Mouse (Mus musculus): Measurements from ENCODE around the gene Hgfac. TPM values are rescaled to one million over a fixed set of nuclear protein-coding genes. Genes with fewer than 3 reads are reported as not detected.
A peak's percentile ranks its signal among the peaks of the same experiment; 100 is the strongest.

Gene Hgfac
- total RNA-seq (2021), result 1 to 10 TPM in 1 of 2 experiments, under 1 TPM in 1; 0.91 to 1.1 TPM

DNA sequence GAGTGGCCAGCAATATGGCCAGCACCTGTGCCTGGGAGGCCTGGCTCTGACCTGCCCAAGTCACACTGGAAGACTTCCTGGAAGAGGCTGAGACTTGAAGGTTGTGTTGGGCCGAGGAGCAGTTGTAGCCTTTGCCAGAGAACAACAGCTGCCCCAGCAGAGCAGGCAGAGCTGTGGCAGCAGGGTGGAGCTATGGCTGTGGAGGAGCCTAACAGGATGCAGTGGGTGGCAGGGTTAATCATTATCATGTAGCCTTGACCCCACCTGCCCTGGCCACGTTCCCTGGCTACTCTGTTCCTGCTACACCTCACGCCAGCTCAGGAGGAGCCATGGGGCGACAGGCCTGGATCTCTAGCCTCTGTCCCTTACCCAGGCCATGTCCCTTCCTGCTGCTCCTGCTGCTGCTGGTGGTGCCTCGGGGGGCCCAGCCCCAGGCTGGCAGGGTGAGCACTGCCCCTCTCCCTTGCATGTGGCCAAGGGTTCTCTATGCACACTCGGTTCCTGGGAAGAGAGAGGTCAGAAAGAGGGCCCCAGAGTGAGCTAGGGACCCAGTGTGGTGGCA lies at the start of gene Hgfac:
TSS of gene Hgfac (plus strand) at position 242 of the 562 bp plus-strand sequence.
- DNase-seq (ENCODE audit: extremely low spot score in 1 of 2, low spot score in 2 of 2), result no peak
- intact Hi-C loops (cut with DNase I), result loop anchor here (5.0 kb wide), 2 partner anchors 54 to 379 kb away; partner anchors contain the start of genes Grk4 and Nop14

DNA sequence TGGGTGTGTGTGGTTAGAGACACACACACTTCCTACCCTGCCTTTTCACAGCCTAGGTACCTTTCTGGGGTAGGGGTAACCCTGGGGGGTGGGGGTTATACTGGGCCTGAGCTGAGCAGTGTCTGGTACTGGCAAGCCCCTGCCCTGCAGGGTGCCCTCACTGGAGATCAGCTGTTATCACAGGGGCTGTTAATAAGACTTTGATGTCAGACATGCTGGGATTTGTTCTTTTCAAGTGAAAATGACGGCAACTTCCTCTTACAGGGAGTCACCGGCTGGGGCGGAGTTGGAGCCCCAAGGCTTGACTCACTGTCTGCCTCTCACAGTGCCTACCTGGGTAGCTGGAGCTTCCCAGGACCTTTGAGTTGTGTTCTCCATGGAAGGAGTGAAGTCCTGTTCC lies 42.6 kb upstream of the Hgfac start:
- intact Hi-C loops (cut with DNase I), result no loop called here

DNA sequence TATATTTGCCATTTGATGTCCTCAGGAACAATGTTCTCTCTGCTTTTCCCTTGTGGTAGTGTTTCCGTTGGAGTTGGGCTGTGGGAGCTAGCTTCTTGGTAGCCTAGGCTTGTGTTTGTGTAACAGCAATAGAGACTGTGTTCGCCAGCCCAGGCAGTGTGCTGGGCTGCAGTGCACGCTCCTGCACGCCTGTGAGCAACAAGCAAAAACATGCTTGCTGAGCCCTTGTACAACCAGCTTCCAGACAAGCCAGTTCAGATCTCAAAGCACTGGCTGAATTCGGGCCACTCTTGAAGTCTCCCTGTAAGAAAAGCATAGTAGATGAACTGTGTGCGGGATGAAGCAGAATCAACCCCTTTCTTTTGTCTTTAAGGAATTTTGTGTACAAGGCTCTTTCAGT lies 42.0 kb upstream of the Hgfac start:
- no peak for DNase-seq (ENCODE audit: extremely low spot score in 1 of 2, low spot score in 2 of 2)
- intact Hi-C loops (cut with DNase I), result no loop called here

More for the DNA sequence above, 42.6 kb upstream of the Hgfac start:
- DNase-seq (ENCODE audit: extremely low spot score in 1 of 2, low spot score in 2 of 2), result peak in 1 of 2 experiments; percentile 66

DNA sequence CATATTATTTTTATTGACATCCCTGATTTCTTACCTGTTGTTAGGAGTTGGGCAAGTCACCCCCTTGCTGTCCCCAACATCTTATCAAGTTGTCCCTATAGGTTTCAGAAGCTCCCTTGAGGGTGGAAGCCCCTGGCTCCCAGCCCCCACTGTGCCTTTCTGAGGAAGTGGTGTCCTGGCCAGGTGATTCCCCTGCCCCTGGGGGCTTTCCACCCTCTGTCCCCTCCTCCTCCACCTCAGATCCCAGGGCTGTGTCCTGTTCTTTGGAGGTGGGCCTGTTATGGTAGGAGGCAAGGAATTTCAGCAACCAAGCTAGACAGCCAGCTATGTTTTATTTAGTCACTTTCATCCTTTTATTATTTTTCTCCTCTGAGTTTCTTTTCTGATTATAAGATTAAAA lies 41.0 kb upstream of the Hgfac start:
- intact Hi-C loops (cut with DNase I), result no loop called here
- no peak for DNase-seq (ENCODE audit: extremely low spot score in 1 of 2, low spot score in 2 of 2)

DNA sequence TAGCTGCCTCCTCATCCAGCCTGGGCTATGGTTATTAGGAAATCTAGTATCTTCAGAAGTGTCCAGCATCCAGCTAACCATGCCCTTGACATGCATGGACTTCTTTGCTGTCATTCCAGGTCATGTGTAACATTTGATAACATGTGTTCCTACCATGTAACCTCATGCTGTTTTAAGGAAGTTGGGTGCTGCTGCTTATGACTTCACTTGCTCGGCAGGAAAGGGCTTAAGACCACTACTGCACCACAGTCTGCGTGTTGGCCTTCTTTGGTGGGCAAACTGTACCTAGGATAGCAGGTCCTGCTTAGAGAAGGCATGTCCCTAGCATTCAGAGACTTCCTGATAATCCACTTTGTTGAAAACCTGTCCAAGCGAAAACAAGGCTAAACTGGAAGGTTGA lies 40.2 kb upstream of the Hgfac start:
- intact Hi-C loops (cut with DNase I), result no loop called here

DNA sequence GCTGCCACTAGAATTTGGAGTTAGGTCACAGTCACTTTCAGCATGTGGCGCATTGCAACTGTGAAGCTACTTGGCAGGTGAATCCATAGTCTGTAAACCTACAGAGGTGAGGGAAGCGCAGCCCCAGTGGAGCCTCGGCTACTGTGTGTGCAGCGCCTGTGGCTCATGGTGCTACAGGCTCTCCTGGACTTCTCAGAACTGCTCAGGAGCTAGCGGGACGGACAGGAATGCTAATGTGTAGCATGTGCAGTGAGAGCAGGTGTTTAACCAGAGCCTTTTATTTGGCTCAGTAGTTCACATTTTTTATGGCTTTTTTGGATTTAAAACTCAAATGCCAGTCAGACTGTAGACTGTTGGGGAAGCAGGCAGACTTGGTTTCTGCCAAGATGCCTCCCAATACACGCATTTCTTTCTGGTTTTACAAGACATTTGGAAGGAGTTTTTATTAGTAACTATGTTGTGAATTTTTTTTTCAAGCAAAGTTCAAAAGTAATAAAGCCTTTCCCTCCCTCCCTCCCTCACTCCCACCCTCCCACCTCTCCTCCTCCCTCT lies 37.6 kb upstream of the Hgfac start:
- DNase-seq (ENCODE audit: extremely low spot score in 1 of 2, low spot score in 2 of 2), result no peak

More for the DNA sequence above, 40.2 kb upstream of the Hgfac start:
- no peak for DNase-seq (ENCODE audit: extremely low spot score in 1 of 2, low spot score in 2 of 2)

DNA sequence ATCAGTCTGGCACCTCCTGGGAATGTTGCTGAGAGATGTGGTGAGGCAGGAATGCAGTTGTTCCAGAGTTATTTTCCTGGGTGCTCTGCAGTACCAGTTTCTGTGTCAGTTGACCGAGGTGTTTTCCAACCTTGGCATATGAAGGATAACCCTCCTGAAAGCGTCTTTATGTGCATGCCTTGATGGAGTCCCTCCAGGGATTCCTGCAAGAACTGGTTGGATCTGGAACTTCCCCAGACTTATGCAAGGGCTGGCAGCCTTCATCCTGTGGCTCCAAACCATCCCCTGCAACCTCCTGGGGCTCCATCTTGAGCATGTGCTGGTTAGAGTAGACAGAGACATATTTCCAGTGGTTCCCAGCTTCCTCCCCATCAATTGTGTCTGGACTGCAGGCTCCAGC lies 36.5 kb upstream of the Hgfac start:
- intact Hi-C loops (cut with DNase I), result no loop called here

More for the DNA sequence above, 37.6 kb upstream of the Hgfac start:
- intact Hi-C loops (cut with DNase I), result no loop called here

DNA sequence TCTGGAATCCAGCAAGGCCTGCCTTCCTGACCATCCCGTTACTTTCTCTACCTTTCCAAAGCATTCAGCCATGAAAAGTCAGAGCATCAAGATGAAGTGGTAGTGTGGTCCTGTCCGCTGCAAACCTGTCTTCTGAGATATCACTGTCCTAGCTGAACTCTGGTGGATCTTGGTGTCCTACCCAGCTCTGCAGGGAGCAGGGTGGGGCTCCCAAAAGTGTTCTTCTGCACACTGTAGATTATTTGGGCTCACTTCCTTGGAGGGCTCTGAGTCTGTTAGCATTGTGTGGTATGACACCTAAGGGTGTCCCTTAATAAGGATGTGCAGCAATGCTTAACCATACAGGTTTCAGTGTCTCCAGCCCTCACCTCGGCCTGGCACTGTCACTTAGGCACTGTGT lies 35.6 kb upstream of the Hgfac start:
- intact Hi-C loops (cut with DNase I), result no loop called here
- no peak for DNase-seq (ENCODE audit: extremely low spot score in 1 of 2, low spot score in 2 of 2)

More for the DNA sequence above, 36.5 kb upstream of the Hgfac start:
- DNase-seq (ENCODE audit: extremely low spot score in 1 of 2, low spot score in 2 of 2), result no peak

DNA sequence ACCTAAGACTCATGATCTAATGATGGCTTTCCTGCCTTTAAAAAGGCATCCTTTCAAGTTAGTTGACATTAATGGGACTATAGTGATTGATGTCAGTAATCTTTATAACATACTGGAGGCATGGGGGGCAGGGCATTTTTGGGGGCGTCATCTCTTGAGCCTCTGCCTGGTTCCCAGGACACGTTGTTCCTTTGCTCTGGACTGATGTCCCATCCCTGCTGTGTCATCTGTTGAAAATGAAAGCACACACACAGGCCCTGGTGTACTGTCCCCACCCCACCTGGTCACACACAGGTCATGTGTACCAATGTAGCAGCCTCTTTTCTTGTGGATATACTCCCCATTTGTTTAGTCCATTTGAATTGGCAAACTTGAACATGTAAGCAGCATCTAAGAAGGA lies 34.7 kb upstream of the Hgfac start:
- intact Hi-C loops (cut with DNase I), result no loop called here
- peak in 1 of 2 experiments; percentile 61 for DNase-seq (ENCODE audit: extremely low spot score in 1 of 2, low spot score in 2 of 2)

DNA sequence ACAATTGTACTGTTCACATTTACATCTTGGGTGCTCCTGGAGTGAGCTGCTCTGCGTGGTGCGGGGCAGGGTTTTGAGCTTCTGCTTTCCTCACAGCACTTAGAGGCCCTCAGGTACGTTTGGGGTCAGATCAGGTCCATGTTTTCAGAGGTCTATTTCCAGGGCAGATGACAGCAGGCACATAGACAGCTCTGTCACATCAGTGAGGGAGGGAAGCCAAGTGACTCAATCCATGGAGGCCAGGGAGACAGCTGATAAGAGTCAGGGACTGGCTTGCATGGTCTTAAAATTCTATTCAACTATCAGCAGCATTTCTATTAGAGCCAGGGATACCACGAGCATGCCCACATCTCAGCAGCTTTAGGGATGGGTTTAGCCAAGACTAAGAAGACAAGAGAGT lies 32.1 kb upstream of the Hgfac start:
- intact Hi-C loops (cut with DNase I), result no loop called here
- DNase-seq (ENCODE audit: extremely low spot score in 1 of 2, low spot score in 2 of 2), result no peak

DNA sequence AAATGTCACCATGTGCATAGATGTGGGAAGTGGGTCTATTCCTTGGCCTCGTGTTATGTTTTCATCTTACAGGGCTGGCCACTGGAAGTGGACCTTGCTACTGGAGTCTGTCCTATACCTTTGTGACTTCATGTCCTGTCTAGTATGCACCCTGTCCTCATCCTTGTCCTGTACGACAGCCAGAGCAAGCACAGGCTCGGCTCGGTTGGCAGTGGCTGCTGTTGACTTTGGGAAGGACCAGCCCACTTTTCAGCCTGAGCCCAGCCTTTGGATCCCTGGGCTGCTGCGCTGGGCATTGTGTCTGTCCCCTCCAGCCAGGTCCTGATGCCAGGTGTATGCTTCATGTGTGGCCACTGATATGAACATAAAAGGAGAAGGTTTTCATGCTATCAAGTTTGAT lies 30.7 kb upstream of the Hgfac start:
- intact Hi-C loops (cut with DNase I), result no loop called here
- no peak for DNase-seq (ENCODE audit: extremely low spot score in 1 of 2, low spot score in 2 of 2)

DNA sequence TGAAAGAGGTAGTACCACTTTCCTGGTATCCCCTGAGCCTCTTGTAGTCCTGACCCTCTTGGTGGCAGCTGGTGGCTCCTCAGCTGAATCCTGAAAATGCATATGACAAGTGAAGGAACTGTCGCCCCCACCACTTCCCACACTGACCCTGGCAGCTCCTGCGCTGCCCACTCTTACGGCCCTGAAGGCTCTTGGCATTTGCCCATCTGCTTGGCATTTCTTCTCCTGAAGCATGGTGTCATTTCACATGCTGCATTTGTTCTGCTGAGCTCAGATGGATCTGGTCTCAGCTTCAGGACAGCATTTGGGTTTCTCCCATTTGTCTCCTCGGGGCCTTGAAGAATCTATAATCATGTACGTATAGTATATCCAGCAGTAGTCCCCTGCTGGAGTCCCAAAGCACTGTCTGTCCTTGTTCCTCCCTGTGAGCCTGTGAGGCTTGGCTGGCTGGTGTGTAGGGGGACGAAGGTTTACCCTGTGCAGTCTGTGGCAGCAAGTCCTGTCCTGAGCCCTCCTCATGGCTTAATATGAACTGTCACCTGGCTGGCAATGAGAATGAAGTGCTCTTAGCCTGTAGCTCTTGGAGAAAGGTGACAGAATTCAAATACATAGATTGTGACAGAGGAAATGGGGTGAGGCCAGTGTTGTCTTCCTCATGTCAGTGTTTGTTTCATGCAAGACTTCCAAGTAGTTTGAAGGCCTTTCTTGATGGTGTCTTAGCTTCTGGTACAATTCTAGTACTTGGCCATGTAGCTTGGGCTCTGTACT lies 30.0 kb upstream of the Hgfac start:
- DNase-seq (ENCODE audit: extremely low spot score in 1 of 2, low spot score in 2 of 2), result no peak

DNA sequence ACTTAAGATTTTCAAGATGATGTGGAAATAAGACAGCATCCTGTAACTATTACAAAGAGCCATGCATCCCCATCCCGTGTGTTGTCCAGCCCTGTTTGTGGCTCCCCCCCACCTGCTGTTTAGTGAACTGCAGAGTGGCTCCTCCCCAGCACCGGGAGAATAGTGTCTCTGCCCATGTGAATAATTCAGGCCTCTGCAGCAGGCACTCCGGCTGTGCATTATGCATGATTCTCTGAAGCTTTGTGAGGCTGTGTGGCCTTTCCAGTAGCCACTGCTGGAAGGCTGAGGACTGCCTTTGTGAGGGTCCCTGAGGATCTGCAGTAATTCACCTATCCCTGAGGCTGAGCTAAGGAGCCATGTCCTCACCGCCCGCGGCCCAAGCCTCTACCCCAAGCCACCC lies 27.3 kb upstream of the Hgfac start:
- intact Hi-C loops (cut with DNase I), result no loop called here
- DNase-seq (ENCODE audit: extremely low spot score in 1 of 2, low spot score in 2 of 2), result no peak

More for the DNA sequence above, 30.0 kb upstream of the Hgfac start:
- intact Hi-C loops (cut with DNase I), result no loop called here

DNA sequence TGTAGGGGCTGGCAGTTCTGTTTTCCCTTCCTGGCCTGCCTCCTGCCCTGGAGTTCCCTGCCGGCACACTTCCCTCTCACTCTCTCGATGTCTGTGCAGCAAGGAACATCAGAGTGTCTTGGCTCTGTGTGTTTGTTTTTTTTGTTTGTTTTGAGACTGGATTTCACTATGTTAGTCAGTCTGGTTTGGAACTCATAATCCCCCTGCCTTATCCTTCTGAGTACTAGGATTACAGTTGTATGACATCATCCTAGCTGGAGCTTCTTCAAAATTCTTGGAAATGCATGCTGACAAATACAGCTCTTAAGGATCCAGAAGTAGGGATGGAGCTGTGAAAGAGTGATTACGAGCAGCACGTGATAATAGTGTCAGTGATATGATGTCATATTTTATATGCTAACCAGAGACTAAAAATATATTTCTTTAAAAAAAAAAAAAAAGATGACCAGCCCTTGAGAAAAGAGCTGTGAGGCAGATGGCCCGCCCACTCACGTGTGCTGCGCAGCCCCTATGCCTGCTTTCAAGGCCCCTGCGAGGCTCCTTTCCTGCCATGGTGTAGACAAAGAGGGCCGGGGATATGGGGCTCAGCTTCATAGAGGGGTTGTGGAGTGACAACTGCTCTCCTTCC lies 21.5 kb upstream of the Hgfac start:
- intact Hi-C loops (cut with DNase I), result loop anchor here (5.0 kb wide), 1 partner anchor 32 kb away; no protein-coding TSS in a partner anchor
- DNase-seq (ENCODE audit: extremely low spot score in 1 of 2, low spot score in 2 of 2), result peak; percentile 37 to 69

DNA sequence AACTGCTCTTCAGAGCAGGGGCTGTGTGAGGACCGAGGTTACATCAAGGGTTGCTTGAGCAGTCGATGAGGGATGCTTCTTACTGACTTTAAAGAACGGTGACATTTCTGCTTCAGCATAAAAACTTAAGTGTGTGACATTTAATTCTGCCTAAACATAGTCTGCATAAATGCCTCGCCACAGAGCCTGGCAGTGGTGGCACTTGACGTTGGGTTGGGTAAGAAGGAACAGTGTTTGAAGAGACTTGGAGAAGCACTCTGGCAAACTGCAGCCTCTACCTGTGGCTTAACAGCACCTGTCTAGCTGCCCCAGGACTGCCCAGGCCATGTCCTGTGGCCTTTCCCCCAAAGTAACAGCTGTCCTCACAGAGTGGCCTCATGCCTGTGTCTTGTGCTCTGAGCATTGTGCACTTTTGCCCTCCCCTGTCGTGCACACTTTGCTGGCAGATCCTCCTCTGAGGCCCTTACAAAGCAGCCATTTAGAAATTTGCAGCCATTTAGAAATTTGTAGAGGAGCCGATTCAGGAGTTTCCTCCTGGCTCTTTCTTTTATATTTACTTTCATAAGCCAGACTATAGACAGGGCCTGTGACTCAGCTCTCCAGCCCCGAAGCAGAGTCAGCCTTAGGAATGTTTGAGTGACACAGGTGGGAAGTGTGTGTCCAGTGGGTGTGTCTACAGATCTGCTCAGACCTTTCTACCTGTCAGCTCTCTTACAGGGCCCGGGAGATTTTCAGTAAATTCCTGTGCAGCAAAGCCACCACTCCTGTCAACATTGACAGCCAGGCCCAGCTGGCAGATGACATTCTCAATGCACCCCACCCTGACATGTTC lies 20.7 kb upstream of the Hgfac start:
- intact Hi-C loops (cut with DNase I), result loop anchor here (5.0 kb wide), 1 partner anchor 33 kb away; no protein-coding TSS in a partner anchor
- DNase-seq (ENCODE audit: extremely low spot score in 1 of 2, low spot score in 2 of 2), result no peak

DNA sequence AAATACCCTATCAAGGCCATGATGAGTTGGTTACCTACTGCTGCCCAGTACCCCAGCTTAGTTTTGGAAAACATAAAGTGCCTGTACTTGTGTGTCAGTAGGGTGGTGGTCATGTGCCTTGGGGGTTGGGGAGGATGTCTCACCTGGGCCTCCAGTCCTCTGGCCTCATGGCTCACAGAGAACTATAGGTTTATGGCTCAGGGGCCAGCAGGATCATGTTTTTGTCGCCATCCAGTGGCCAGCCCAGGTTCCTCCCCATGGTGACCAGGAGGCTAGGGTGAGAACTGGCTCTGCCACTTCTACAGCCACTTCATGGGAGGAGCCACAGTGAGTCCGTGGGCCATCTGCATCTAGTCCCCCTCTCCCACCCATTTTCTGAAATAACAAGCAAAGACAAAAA lies 16.3 kb upstream of the Hgfac start:
- DNase-seq (ENCODE audit: extremely low spot score in 1 of 2, low spot score in 2 of 2), result peak; percentile 34 to 60
- intact Hi-C loops (cut with DNase I), result loop anchor here (5.0 kb wide), 1 partner anchor 38 kb away; no protein-coding TSS in a partner anchor

DNA sequence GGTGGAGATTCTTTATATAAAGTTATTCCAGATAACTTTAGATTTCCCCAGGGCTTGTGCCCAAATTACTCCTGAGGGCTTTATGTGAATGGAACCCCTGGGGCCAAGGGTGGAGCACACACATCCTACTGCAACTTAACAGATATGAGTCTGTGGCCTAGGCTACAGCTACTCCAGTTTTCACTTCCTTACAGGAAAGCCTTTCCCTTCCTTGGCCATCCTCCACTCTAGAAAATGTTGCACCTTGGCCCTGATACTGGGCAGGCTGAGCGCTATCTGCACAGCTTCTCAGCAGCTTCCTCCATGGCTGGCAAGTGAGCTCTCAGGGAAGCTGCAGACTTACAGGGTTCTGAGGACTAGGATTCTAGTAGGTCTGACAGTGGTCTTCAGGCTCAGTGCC lies 12.0 kb upstream of the Hgfac start:
- intact Hi-C loops (cut with DNase I), result no loop called here
- no peak for DNase-seq (ENCODE audit: extremely low spot score in 1 of 2, low spot score in 2 of 2)

DNA sequence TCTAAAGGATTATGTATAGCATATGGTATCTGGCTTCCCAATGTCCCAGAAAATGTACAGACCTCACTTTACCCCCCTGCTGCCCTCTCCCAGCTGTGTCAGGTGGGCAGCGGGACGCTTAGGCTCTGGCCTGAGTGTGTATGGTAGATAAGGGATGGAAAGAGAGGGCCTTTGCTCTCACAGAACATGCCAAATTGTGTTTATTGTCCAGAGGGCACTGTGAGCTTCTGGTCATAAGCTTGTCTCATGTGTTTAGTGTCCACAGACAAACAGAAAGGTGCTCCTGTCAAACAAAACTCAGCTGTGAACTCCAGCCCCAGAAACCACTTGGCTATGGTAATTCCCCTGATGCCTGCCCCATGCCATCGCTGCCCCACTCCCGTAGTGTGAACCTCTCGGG lies 11.6 kb upstream of the Hgfac start:
- DNase-seq (ENCODE audit: extremely low spot score in 1 of 2, low spot score in 2 of 2), result no peak

DNA sequence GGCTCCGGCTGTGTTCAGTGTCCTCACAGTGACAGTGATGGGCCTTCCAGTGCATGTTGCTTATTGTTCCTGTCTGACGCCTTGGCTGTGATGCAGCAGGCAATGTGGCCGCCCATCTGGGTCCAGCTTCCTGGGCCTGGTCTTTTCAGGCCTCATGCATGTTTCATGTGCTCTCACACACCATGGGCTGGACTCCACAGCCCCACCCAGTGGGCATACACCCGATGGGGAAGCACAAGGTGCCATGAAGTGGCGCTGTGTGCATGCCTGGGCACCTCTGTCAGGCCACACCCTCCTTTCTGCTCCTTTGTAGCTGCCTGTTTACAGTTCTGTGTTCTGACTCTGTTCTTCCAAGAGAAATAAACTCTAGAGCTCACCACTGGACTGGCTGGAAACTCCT lies 8.2 kb upstream of the Hgfac start:
- intact Hi-C loops (cut with DNase I), result no loop called here
- peak in 1 of 2 experiments; percentile 66 for DNase-seq (ENCODE audit: extremely low spot score in 1 of 2, low spot score in 2 of 2)

More for the DNA sequence above, 11.6 kb upstream of the Hgfac start:
- intact Hi-C loops (cut with DNase I), result no loop called here

Measured in left cerebral cortex, postnatal 10 days (tissue).